Mouse (Mus musculus): ENCODE results near the gene Tlk1.

DNA sequence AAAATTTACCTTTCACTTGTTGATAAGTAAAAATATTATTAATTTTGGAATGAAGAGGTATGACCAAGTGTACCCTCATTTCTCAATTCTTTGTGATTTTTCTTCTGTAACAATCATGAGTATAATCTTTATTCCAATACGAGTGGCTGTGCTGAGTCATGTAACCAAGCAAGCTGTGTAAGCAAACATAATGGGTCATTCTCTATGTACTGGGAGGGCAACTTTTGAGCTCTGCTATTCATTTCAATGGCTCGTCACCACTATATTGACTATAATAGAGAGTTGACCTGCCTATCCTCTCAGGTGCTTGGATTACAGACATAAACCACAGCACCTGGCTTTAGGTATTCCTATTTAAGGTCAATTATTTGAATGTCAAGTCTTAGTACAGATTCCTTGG is 48.8 kb downstream of the Tlk1 start:
- TF ChIP-seq CTCF (IDR thresholded peaks at IDR 0.05): no peak
- TF ChIP-seq EP300 (IDR thresholded peaks at IDR 0.05; ENCODE audit: insufficient read depth, low read depth, low read length): no peak
- no peak for TF ChIP-seq POLR2A (IDR thresholded peaks at IDR 0.05; ENCODE audit: insufficient read depth, low read depth, low read length)
